Mouse (Mus musculus): ENCODE results near the gene Rasgef1b. TPM values are rescaled to one million over a fixed set of nuclear protein-coding genes. Genes with fewer than 3 reads are reported as not detected.

Gene Rasgef1b
- polyA plus RNA-seq, 2 experiments: 4.3 to 9.2 TPM

DNA sequence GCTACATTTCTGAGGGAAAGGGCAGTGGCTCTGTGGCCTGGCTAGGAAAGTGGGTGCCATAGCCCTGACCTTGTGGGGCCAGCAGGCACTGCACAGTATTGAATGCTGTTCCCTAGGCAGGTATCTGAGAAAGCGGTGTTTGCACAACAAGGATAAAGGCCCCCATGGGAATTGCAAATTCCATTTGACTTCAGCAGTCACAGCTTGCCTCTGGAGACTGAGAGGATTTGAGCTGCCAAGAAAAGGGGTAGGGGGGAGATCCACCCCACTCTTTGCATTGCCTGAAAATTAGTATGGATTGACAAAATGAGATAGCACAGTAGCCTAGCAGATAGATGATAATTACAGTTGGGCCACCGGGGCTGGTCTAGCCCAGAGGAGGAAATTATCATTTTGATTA lies 326.1 kb downstream of the Rasgef1b start:
- Histone ChIP-seq H3K4me1 (ENCODE audit: control insufficient read depth, insufficient read depth, low read length) (0 out of 2 replicates have a peak, but pooled peaks cover 7% of the 10 kb centered on the region), H3K27me3 (ENCODE audit: control insufficient read depth, insufficient read depth, low read length) (no peaks in the 10 kb centered on the region), H3K27ac (replicated peaks; ENCODE audit: low read depth, low read length) (no peak overlapping the region), H3K4me3 (replicated peaks; ENCODE audit: low read length) (no peak overlapping the region), H3K9ac (ENCODE audit: low read depth, low read length, severe bottlenecking) (no peak overlapping the region), H3K36me3 (ENCODE audit: control insufficient read depth, insufficient read depth, low read length) (no peaks in the 10 kb centered on the region), H3K9me3 (ENCODE audit: control insufficient read depth, low read length) (no peaks in the 10 kb centered on the region), H3K4me2 (replicated peaks; ENCODE audit: low read depth, low read length, severe bottlenecking) (no peak overlapping the region)
- no peak for ATAC-seq (ENCODE audit: low FRiP score, low read depth)
- no peak for DNase-seq (ENCODE audit: low spot score)
- no peak for TF ChIP-seq POLR2A (IDR thresholded peaks at IDR 0.05; ENCODE audit: borderline replicate concordance, extremely low read depth, insufficient read depth, insufficient read length)
- 44% methylated on average over 2 of the region's 2 CpGs for WGBS

DNA sequence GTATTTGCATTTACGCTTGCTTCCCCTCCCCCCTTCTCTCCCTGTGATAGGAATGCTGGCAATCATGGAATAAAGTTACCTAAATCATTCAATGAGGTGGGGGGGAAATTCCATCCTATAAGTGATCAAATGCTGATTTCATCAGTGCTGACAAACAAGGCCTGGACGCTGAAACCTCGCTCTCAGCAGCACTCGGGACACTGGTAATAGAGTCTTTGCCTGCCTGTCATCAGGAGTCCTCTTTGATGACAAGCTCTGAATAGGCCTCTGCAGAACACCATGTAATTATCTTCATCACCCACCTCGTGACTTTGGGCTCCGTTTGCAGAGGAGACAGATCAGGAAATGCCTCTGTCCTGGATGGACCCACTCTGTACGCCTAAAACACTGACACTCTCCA lies 326.6 kb downstream of the Rasgef1b start:
- ATAC-seq (ENCODE audit: low FRiP score, low read depth) (no peak), DNase-seq (ENCODE audit: low spot score) (no peak)
- H3K4me2 ChIP-seq (replicated peaks; ENCODE audit: low read depth, low read length, severe bottlenecking): no peak overlapping the region

GRCm38 (mm10) chr5:99399855-99400626 lies 328.8 kb downstream of the Rasgef1b start:
- Histone ChIP-seq H3K27ac (replicated peaks; ENCODE audit: low read depth, low read length) (no peak overlapping the region), H3K4me3 (replicated peaks; ENCODE audit: low read length) (no peak overlapping the region), H3K9ac (ENCODE audit: low read depth, low read length, severe bottlenecking) (no peak overlapping the region), H3K9me3 (ENCODE audit: control insufficient read depth, low read length) (no peaks in the 10 kb centered on the region), H3K36me3 (ENCODE audit: control insufficient read depth, insufficient read depth, low read length) (no peaks in the 10 kb centered on the region), H3K4me1 (ENCODE audit: control insufficient read depth, insufficient read depth, low read length) (0 out of 2 replicates have a peak, but pooled peaks cover 7% of the 10 kb centered on the region), H3K27me3 (ENCODE audit: control insufficient read depth, insufficient read depth, low read length) (no peaks in the 10 kb centered on the region), H3K4me2 (replicated peaks; ENCODE audit: low read depth, low read length, severe bottlenecking) (no peak overlapping the region)
- ATAC-seq (ENCODE audit: low FRiP score, low read depth) (no peak; the same call in 1 of the 2 replicates), DNase-seq (ENCODE audit: low spot score) (no peak)
- no peak for TF ChIP-seq POLR2A (IDR thresholded peaks at IDR 0.05; ENCODE audit: borderline replicate concordance, extremely low read depth, insufficient read depth, insufficient read length)
- 39% methylated on average over 7 of the region's 7 CpGs for WGBS

More for the DNA sequence above, 326.6 kb downstream of the Rasgef1b start:
- H3K4me1 ChIP-seq (ENCODE audit: control insufficient read depth, insufficient read depth, low read length): 0 out of 2 replicates have a peak, but pooled peaks cover 7% of the 10 kb centered on the region
- no peak overlapping the region for H3K27ac ChIP-seq (replicated peaks; ENCODE audit: low read depth, low read length)
- no peak overlapping the region for H3K4me3 ChIP-seq (replicated peaks; ENCODE audit: low read length)
- no peaks in the 10 kb centered on the region for H3K9me3 ChIP-seq (ENCODE audit: control insufficient read depth, low read length)
- H3K27me3 ChIP-seq (ENCODE audit: control insufficient read depth, insufficient read depth, low read length): no peaks in the 10 kb centered on the region
- 30% methylated on average over 7 of the region's 7 CpGs for WGBS
- no peak for TF ChIP-seq POLR2A (IDR thresholded peaks at IDR 0.05; ENCODE audit: borderline replicate concordance, extremely low read depth, insufficient read depth, insufficient read length)
- no peaks in the 10 kb centered on the region for H3K36me3 ChIP-seq (ENCODE audit: control insufficient read depth, insufficient read depth, low read length)
- no peak overlapping the region for H3K9ac ChIP-seq (ENCODE audit: low read depth, low read length, severe bottlenecking)

- 0 out of 2 replicates have a peak, but pooled peaks cover 7% of the 10 kb centered on the region for H3K4me1 ChIP-seq (ENCODE audit: control insufficient read depth, insufficient read depth, low read length)
- no peak for ATAC-seq (ENCODE audit: low FRiP score, low read depth)
- H3K9me3 ChIP-seq (ENCODE audit: control insufficient read depth, low read length): no peaks in the 10 kb centered on the region
- H3K4me3 ChIP-seq (replicated peaks; ENCODE audit: low read length): no peak overlapping the region
- peak; percentile 35 for DNase-seq (ENCODE audit: low spot score)
- H3K4me2 ChIP-seq (replicated peaks; ENCODE audit: low read depth, low read length, severe bottlenecking): no peak overlapping the region
- H3K9ac ChIP-seq (ENCODE audit: low read depth, low read length, severe bottlenecking): no peak overlapping the region
- H3K36me3 ChIP-seq (ENCODE audit: control insufficient read depth, insufficient read depth, low read length): no peaks in the 10 kb centered on the region
- no peaks in the 10 kb centered on the region for H3K27me3 ChIP-seq (ENCODE audit: control insufficient read depth, insufficient read depth, low read length)
- WGBS: 55% methylated on average over 5 of the region's 5 CpGs
- no peak for TF ChIP-seq POLR2A (IDR thresholded peaks at IDR 0.05; ENCODE audit: borderline replicate concordance, extremely low read depth, insufficient read depth, insufficient read length)
- H3K27ac ChIP-seq (replicated peaks; ENCODE audit: low read depth, low read length): no peak overlapping the region
Measured at GRCm38 (mm10) chr5:99398472-99399070, 330.3 kb downstream of the Rasgef1b start.

GRCm38 (mm10) chr5:99394578-99394977 lies 334.3 kb downstream of the Rasgef1b start:
- Histone ChIP-seq H3K4me3 (replicated peaks; ENCODE audit: low read length) (no peak overlapping the region), H3K4me2 (replicated peaks; ENCODE audit: low read depth, low read length, severe bottlenecking) (no peak overlapping the region), H3K9me3 (ENCODE audit: control insufficient read depth, low read length) (no peaks in the 10 kb centered on the region), H3K4me1 (ENCODE audit: control insufficient read depth, insufficient read depth, low read length) (no peaks in the 10 kb centered on the region), H3K9ac (ENCODE audit: low read depth, low read length, severe bottlenecking) (no peak overlapping the region), H3K36me3 (ENCODE audit: control insufficient read depth, insufficient read depth, low read length) (no peaks in the 10 kb centered on the region), H3K27ac (replicated peaks; ENCODE audit: low read depth, low read length) (no peak overlapping the region), H3K27me3 (ENCODE audit: control insufficient read depth, insufficient read depth, low read length) (no peaks in the 10 kb centered on the region)
- DNase-seq (ENCODE audit: low spot score): no peak
- ATAC-seq (ENCODE audit: low FRiP score, low read depth): no peak
- 98% methylated on average over 5 of the region's 5 CpGs for WGBS
- TF ChIP-seq POLR2A (IDR thresholded peaks at IDR 0.05; ENCODE audit: borderline replicate concordance, extremely low read depth, insufficient read depth, insufficient read length): no peak
